8 mouse cellular contexts compared by ENCODE assay signal in genomic region chr3:107694256-107694900, GRCm38 (mm10). TPM values are rescaled to one million over a fixed set of nuclear protein-coding genes. Genes with fewer than 3 reads are reported as not detected.
DNase-seq lines count a peak whose midpoint lies in the region; ATAC-seq and TF ChIP-seq lines count a peak whose summit lies in the region.

No protein-coding gene starts in this region.

- ATAC-seq in intestine, embryonic 15.5 days: no peak
- ATAC-seq in megakaryocyte-erythroid progenitor cell, adult 5-6 weeks (replicated peaks; ENCODE audit: low FRiP score, low TSS enrichment, poor library complexity, severe bottlenecking): no peak

- peaks cover 15% of the 10 kb centered on the region for H3K4me1 ChIP-seq in embryonic fibroblast, embryonic 13.5 days (ENCODE audit: control insufficient read depth, insufficient read depth, low read length)
- H3K4me1 ChIP-seq in intestine, embryonic 15.5 days (replicated peaks): peaks cover 31% of the 10 kb centered on the region

- H3K9ac ChIP-seq in intestine, embryonic 15.5 days: peak overlapping the region; percentile 94

- 43% methylated on average over 2 of the region's 2 CpGs for WGBS in intestine, embryonic 15.5 days

- H3K9me3 ChIP-seq in intestine, embryonic 15.5 days: no peaks in the 10 kb centered on the region

- H3K27me3 ChIP-seq in intestine, embryonic 15.5 days (replicated peaks): no peaks in the 10 kb centered on the region
- H3K27me3 ChIP-seq in myocyte (ENCODE audit: control insufficient read depth, insufficient read depth, insufficient read length): no peaks in the 10 kb centered on the region

- no peaks in the 10 kb centered on the region for H3K36me3 ChIP-seq in intestine, embryonic 15.5 days
- H3K36me3 ChIP-seq in myocyte (ENCODE audit: control insufficient read depth, insufficient read depth): peaks cover 5% of the 10 kb centered on the region

- peak overlapping the region; percentile 93 for H3K27ac ChIP-seq in left cerebral cortex, adult 2 months
- no peak overlapping the region for H3K27ac ChIP-seq in embryonic fibroblast, embryonic 13.5 days (ENCODE audit: insufficient read depth, low read length)
- no peak overlapping the region for H3K27ac ChIP-seq in intestine, embryonic 15.5 days

- H3K4me3 ChIP-seq in left cerebral cortex, adult 2 months: peak overlapping the region; percentile 97
- H3K4me3 ChIP-seq in embryonic fibroblast, embryonic 13.5 days (ENCODE audit: insufficient read depth, low read length): peak overlapping the region; percentile 93
- 0 out of 2 replicates have a peak overlapping the region, but pooled peaks have one; percentile 81 for H3K4me3 ChIP-seq in intestine, embryonic 15.5 days (replicated peaks)
- peak overlapping the region; percentile 84 for H3K4me3 ChIP-seq in myocyte

- TF ChIP-seq CTCF in left cerebral cortex, adult 2 months (IDR thresholded peaks at IDR 0.05): no peak
- no peak for TF ChIP-seq CTCF in embryonic fibroblast, embryonic 13.5 days (IDR thresholded peaks at IDR 0.05; ENCODE audit: borderline replicate concordance, insufficient read depth, low read length)

- intact Hi-C loops in left cerebral cortex, adult 2 months (cut with DNase I): loop anchor here (5.0 kb wide), 1 partner anchor 453 kb away; the partner anchor contains the start of gene Gnai3
- intact Hi-C loops in left cerebral cortex, postnatal 25 days (cut with DNase I): no loop called here

- no peak overlapping the region for H3ac ChIP-seq in myocyte (ENCODE audit: control insufficient read depth, insufficient read length)

- no peak for TF ChIP-seq POLR2A in embryonic fibroblast, embryonic 13.5 days (IDR thresholded peaks at IDR 0.05; ENCODE audit: low read depth, low read length)
- no peak for TF ChIP-seq POLR2A in myocyte (IDR thresholded peaks at IDR 0.05; ENCODE audit: insufficient read length, low read depth)

- H3K79me2 ChIP-seq in myocyte (ENCODE audit: control insufficient read depth, insufficient read depth): peaks cover 67% of the 10 kb centered on the region

- peak overlapping the region; percentile 81 for H3K4me2 ChIP-seq in intestine, embryonic 15.5 days (replicated peaks)
- H3K4me2 ChIP-seq in myocyte (ENCODE audit: low read depth): peak overlapping the region; percentile 72

- DNase-seq in left cerebral cortex, adult 2 months (ENCODE audit: extremely low spot score in 1 of 2, low spot score in 2 of 2): no peak
- DNase-seq in left cerebral cortex, adult 18-20 months (ENCODE audit: low spot score in 2 of 2): no peak
- no peak for DNase-seq in frontal cortex, adult 2 months (ENCODE audit: extremely low spot score in 1 of 2, low spot score in 1 of 2)
- no peak for DNase-seq in left cerebral cortex, postnatal 25 days (ENCODE audit: low spot score in 2 of 2)

TF ChIP-seq in myocyte, 11 proteins besides CTCF, POLR2A, EP300 and RAD21:
- no peak for TF ChIP-seq MAX (IDR thresholded peaks at IDR 0.05; ENCODE audit: low read depth)
- TF ChIP-seq MYOG (IDR thresholded peaks at IDR 0.05; ENCODE audit: control insufficient read depth in 1 of 3, insufficient read depth in 1 of 3, insufficient read length in 2 of 3, low read depth in 2 of 3): no peak
- no peak for TF ChIP-seq TCF12 (IDR thresholded peaks at IDR 0.05; ENCODE audit: insufficient read depth, poor library complexity, severe bottlenecking)
- TF ChIP-seq REST (IDR thresholded peaks at IDR 0.05; ENCODE audit: insufficient read depth, insufficient read length): no peak
- no peak for TF ChIP-seq SRF (IDR thresholded peaks at IDR 0.05; ENCODE audit: control insufficient read depth, insufficient read length, low read depth)
- no peak for TF ChIP-seq CEBPB (IDR thresholded peaks at IDR 0.05; ENCODE audit: insufficient read depth, poor library complexity, severe bottlenecking)
- no peak for TF ChIP-seq TCF3 (IDR thresholded peaks at IDR 0.05; ENCODE audit: insufficient read length, low read depth)
- TF ChIP-seq E2F4 (IDR thresholded peaks at IDR 0.05; ENCODE audit: insufficient read depth): no peak
- TF ChIP-seq USF1 (IDR thresholded peaks at IDR 0.05; ENCODE audit: low read depth): no peak
- no peak for TF ChIP-seq MYOD1 (IDR thresholded peaks at IDR 0.05; ENCODE audit: control insufficient read depth in 1 of 3, insufficient read length in 2 of 3, low read depth in 2 of 3)
- no peak for TF ChIP-seq POLR2AphosphoS2 (IDR thresholded peaks at IDR 0.05; ENCODE audit: insufficient read length, low read depth)

RNA-seq across cellular contexts. Expression of gene Ahcyl1, which starts 2.0 kb away (rescaled TPM):
- 100 to 1,000 TPM; 332 to 340 TPM for total RNA-seq in left cerebral cortex, adult 2 months (2021)
- 100 to 1,000 TPM; 305 to 328 TPM for total RNA-seq in left cerebral cortex, adult 18-20 months (2021)
- 216 and 238 TPM in 2 replicates for polyA plus RNA-seq in embryonic fibroblast, embryonic 13.5 days (2011; ENCODE audit: insufficient read length, low read depth, missing spikeins)
- 77.6 and 79.8 TPM in 2 replicates for polyA plus RNA-seq in intestine, embryonic 15.5 days (2015; fragmentation: Nextera tagmentation; extraction: Ambion mirVana)
- 51.0 TPM for polyA plus RNA-seq in myocyte (2012; fragmentation: generic; extraction: Trizol)
- total RNA-seq in megakaryocyte-erythroid progenitor cell, adult 5-6 weeks (2014; fragmentation: Nextera tagmentation): 58.1 and 88.6 TPM in 2 replicates
- total RNA-seq in megakaryocyte-erythroid progenitor cell, adult 5-6 weeks (2017): 52.7 and 62.7 TPM in 2 replicates
- polyA plus RNA-seq in frontal cortex, adult 2 months (2012; rRNA removed): 321 TPM in 2 replicates
- 100 to 1,000 TPM; 324 to 332 TPM for total RNA-seq in left cerebral cortex, postnatal 25 days (2021)
